Mouse (Mus musculus): ENCODE results near the gene Duox1. TPM values are rescaled to one million over a fixed set of nuclear protein-coding genes. Genes with fewer than 3 reads are reported as not detected.

The Duox1 gene
- total RNA-seq (2021): not detected
- long read RNA-seq, experiment 1: 0 reads
- long read RNA-seq, experiment 2: 0 reads

GRCm38 (mm10) chr2:122315372-122315771, at the start of gene Duox1:
Gene Duox1 (plus strand): TSS chr2:122315672.
- Histone ChIP-seq H3K27ac (no peak within 1 kb of the TSS), H3K4me3 (no peak within 1 kb of the TSS)
- TF ChIP-seq CTCF (conservative IDR thresholded peaks at IDR 0.05): no peak
- no peak for DNase-seq (ENCODE audit: low spot score in 2 of 2)

GRCm38 (mm10) chr2:122266407-122267193, 48.9 kb upstream of the Duox1 start:
- H3K4me3 ChIP-seq: no peak overlapping the region
- no peak for DNase-seq (ENCODE audit: low spot score in 2 of 2)
- H3K27ac ChIP-seq: no peak overlapping the region
- TF ChIP-seq CTCF (conservative IDR thresholded peaks at IDR 0.05): no peak

- no peak overlapping the region for H3K27ac ChIP-seq
- no peak for DNase-seq (ENCODE audit: low spot score in 2 of 2)
- no peak for TF ChIP-seq CTCF (conservative IDR thresholded peaks at IDR 0.05)
- H3K4me3 ChIP-seq: no peak overlapping the region
These were observed 36.7 kb upstream of the Duox1 start for GRCm38 (mm10) chr2:122278769-122279168.

GRCm38 (mm10) chr2:122284091-122284490, 31.4 kb upstream of the Duox1 start:
- Histone ChIP-seq H3K27ac (no peak overlapping the region), H3K4me3 (no peak overlapping the region)
- no peak for DNase-seq (ENCODE audit: low spot score in 2 of 2)
- TF ChIP-seq CTCF (conservative IDR thresholded peaks at IDR 0.05): no peak

GRCm38 (mm10) chr2:122286137-122286536, 29.3 kb upstream of the Duox1 start:
- no peak overlapping the region for H3K4me3 ChIP-seq
- DNase-seq (ENCODE audit: low spot score in 2 of 2): no peak
- H3K27ac ChIP-seq: no peak overlapping the region
- TF ChIP-seq CTCF (conservative IDR thresholded peaks at IDR 0.05): no peak

GRCm38 (mm10) chr2:122294916-122295315, 20.6 kb upstream of the Duox1 start:
- DNase-seq (ENCODE audit: low spot score in 2 of 2): no peak
- no peak for TF ChIP-seq CTCF (conservative IDR thresholded peaks at IDR 0.05)
- Histone ChIP-seq H3K27ac (no peak overlapping the region), H3K4me3 (no peak overlapping the region)

GRCm38 (mm10) chr2:122297271-122298095, 18.0 kb upstream of the Duox1 start:
- H3K27ac ChIP-seq: no peak overlapping the region
- no peak for TF ChIP-seq CTCF (conservative IDR thresholded peaks at IDR 0.05)
- no peak overlapping the region for H3K4me3 ChIP-seq
- DNase-seq (ENCODE audit: low spot score in 2 of 2): no peak

GRCm38 (mm10) chr2:122298096-122298499, 17.4 kb upstream of the Duox1 start, which contains the start of gene Duox2:
Gene Duox2 (minus strand): TSS chr2:122298449.
- no peak within 1 kb of the TSS for H3K4me3 ChIP-seq

GRCm38 (mm10) chr2:122298596-122299490, 16.6 kb upstream of the Duox1 start, which contains the start of gene Duoxa2:
Gene Duoxa2 (plus strand): TSS chr2:122298900.
- DNase-seq (ENCODE audit: low spot score in 2 of 2): no peak
- no peak for TF ChIP-seq CTCF (conservative IDR thresholded peaks at IDR 0.05)
- no peak within 1 kb of the TSS for H3K27ac ChIP-seq
- H3K4me3 ChIP-seq: no peak within 1 kb of the TSS

More at GRCm38 (mm10) chr2:122298096-122298499, 17.4 kb upstream of the Duox1 start, which contains the start of gene Duox2:
- TF ChIP-seq CTCF (conservative IDR thresholded peaks at IDR 0.05): no peak
- no peak for DNase-seq (ENCODE audit: low spot score in 2 of 2)
- H3K27ac ChIP-seq: no peak within 1 kb of the TSS

- TF ChIP-seq CTCF (conservative IDR thresholded peaks at IDR 0.05): no peak
- no peak for DNase-seq (ENCODE audit: low spot score in 2 of 2)
- Histone ChIP-seq H3K4me3 (no peak overlapping the region), H3K27ac (no peak overlapping the region)
These were observed 15.4 kb upstream of the Duox1 start for GRCm38 (mm10) chr2:122299911-122300655.

GRCm38 (mm10) chr2:122300656-122301020, 14.8 kb upstream of the Duox1 start:
- H3K27ac ChIP-seq: no peak overlapping the region
- no peak overlapping the region for H3K4me3 ChIP-seq
- TF ChIP-seq CTCF (conservative IDR thresholded peaks at IDR 0.05): no peak
- no peak for DNase-seq (ENCODE audit: low spot score in 2 of 2)

Measured in layer of hippocampus, adult 2 months (tissue).